Mouse (Mus musculus) kidney, adult 2 months (tissue): ENCODE measurements at regions not wholly inside any gene's neighbourhood (a gene's known extent, or its start where the extent isn't known, plus 50 kb on each side); places are given as distances from the start of the nearest gene placed in this dataset.

ENCODE experiments used
- DNase-seq: peaks from one replicate; pipeline ENCODE4 v3.0.0; 2021
- H3K27ac ChIP-seq: fragments of 200-500 bp; 2 replicates; pipeline ENCODE4 v1.5.1; 2012; ENCODE audit warnings: low read depth, low read length, control low read depth, inconsistent platforms; ENCODE audit not compliant: insufficient read depth
- H3K27me3 ChIP-seq: fragments of 200-500 bp; replicated peaks from 2 replicates; pipeline ENCODE4 v1.6.1; 2012; ENCODE audit warnings: mild to moderate bottlenecking, moderate library complexity, low read length, inconsistent platforms; ENCODE audit not compliant: control insufficient read depth, insufficient read depth
- H3K36me3 ChIP-seq: fragments of 200-500 bp; 2 replicates; pipeline ENCODE4 v1.6.1; 2012; ENCODE audit warnings: mild to moderate bottlenecking, moderate library complexity, low read length, inconsistent platforms; ENCODE audit not compliant: control insufficient read depth, insufficient read depth
- H3K4me1 ChIP-seq: fragments of 200-500 bp; 2 replicates; pipeline ENCODE4 v1.6.1; 2011; ENCODE audit warnings: low read length; ENCODE audit not compliant: control insufficient read depth, insufficient read depth
- H3K4me3 ChIP-seq: fragments of 200-500 bp; 2 replicates; pipeline ENCODE4 v1.5.1; 2011; ENCODE audit warnings: mild to moderate bottlenecking, low read depth, low read length, control low read depth; ENCODE audit not compliant: insufficient read depth
- CTCF ChIP-seq: fragments of 200-500 bp; conservative IDR thresholded peaks from 2 replicates; pipeline ENCODE4 v1.5.1; 2011; ENCODE audit warnings: low read depth, mild to moderate bottlenecking, control low read depth, low read length, moderate library complexity, mixed read lengths; ENCODE audit not compliant: insufficient read depth, insufficient read length
- POLR2A ChIP-seq: fragments of 200-500 bp; IDR thresholded peaks from one replicate; pipeline ENCODE4 v1.6.1; 2011; ENCODE audit warnings: low read depth, low read length, control low read depth
- WGBS: fragments of 180-500 bp; shearing (Covaris S2); methylation state at CpG from one replicate; pipeline ENCODE4 v1.1.7; 2018; 5-methylcytosine and 5-hydroxymethylcytosine counted together

DNA sequence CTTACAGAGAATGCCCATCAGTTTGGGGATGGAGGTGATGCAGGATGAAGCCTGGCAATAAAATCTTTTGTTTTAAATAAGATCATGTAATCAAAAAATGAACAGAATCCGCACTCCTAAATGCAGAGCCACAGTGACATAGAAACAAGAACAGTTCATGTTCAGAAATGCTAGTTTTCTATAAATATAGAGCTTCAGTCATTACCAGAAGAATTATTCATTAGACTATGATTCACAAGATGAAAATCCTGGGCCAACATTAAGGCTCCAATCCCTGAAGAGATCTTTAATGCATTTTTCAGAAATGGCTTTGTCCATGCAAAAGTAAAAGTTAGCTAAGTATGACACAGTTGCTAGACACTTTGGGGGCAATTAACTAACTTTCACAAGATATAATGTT, 209.6 kb upstream of the Fshr start:
- DNase-seq: no peak
- Histone ChIP-seq H3K27me3 (no peaks in the 10 kb centered on the region), H3K27ac (no peak overlapping the region), H3K4me3 (no peak overlapping the region), H3K4me1 (no peaks in the 10 kb centered on the region), H3K36me3 (no peaks in the 10 kb centered on the region)
- TF ChIP-seq POLR2A: no peak
- TF ChIP-seq CTCF: no peak
- 98% methylated on average over 1 of the region's 1 CpGs for WGBS

DNA sequence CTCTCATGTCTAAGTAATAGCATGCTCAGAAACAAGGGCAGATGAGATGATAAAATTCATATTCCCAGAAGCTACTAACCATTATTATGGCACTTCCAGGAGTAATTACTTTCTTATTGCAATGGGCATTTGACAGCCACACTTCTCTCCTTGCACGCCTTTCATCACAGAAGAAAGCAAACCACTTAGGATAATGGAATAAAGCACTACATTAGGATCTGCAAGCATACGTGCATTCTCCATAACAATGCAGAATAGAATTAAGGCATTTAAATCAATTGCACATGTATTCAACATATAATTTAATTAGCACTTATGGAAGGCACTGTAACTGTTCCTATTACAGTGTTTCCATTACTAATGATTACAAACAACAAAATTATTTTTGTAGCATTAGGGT, 205.1 kb upstream of the Fshr start:
- TF ChIP-seq CTCF (no peak), POLR2A (no peak)
- no peaks in the 10 kb centered on the region for H3K27me3 ChIP-seq
- WGBS: 87% methylated on average over 2 of the region's 2 CpGs
- H3K36me3 ChIP-seq: no peaks in the 10 kb centered on the region
- H3K27ac ChIP-seq: no peak overlapping the region
- H3K4me1 ChIP-seq: no peaks in the 10 kb centered on the region
- H3K4me3 ChIP-seq: no peak overlapping the region
- DNase-seq: no peak

DNA sequence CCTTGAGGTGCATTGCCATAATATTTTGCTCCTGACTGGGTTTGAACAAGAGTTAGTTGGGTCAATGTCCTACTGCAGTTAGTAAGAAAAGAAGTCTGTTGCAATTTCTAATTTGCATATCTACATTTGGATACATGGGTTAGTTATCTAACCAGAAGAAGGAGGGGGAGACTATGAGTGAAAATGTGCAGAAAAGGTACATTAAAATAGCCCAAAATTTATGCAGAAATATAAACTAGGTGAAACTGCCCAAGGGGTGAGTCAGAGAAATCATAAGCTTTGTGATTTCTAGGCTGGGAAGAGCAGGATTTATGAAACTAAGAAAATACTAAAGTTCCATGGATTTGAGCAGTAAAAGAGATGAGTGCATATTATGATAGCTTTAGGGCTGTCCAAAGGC, 156.8 kb upstream of the Fshr start:
- no peak overlapping the region for H3K4me3 ChIP-seq
- no peak for DNase-seq

DNA sequence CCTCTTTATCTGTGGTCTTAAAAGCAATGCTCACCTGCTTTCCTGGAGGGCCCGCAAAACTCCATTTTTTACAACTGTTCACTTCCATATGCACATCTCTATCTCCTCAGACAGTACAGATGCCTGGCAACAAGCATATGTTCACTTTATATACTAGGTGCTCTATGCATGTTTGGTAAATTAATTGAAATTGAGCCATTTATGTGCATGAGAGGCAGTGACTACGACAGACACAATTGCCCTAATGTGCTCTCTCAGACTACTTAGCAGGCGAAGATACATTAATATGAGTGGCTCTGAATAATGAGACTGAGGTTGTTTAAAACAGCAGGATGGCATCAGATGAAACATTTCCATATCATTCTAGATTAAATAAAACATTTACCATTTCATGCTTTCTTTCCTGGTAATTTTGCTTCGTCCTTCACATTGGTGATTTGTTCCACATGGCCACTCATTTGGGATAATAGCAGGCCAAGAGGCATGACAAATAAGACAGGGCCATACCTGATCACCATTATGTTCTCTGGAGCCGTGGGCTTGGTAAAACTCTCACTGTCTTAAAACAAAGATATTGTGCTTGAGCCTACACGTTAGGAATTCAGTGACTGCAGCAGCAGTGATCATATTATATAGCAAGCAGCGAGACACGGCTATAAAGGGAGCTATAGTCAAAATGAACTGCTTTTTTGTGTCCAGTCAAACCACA, 140.2 kb upstream of the Fshr start:
- Histone ChIP-seq H3K4me3 (no peak overlapping the region), H3K27ac (no peak overlapping the region), H3K27me3 (no peaks in the 10 kb centered on the region), H3K36me3 (no peaks in the 10 kb centered on the region), H3K4me1 (no peaks in the 10 kb centered on the region)
- no peak for TF ChIP-seq CTCF
- TF ChIP-seq POLR2A: no peak
- 51% methylated on average over 8 of the region's 8 CpGs for WGBS
- no peak for DNase-seq

More for the DNA sequence above, 156.8 kb upstream of the Fshr start:
- no peak for TF ChIP-seq POLR2A
- no peak for TF ChIP-seq CTCF
- H3K36me3 ChIP-seq: no peaks in the 10 kb centered on the region
- H3K27me3 ChIP-seq: no peaks in the 10 kb centered on the region
- H3K4me1 ChIP-seq: no peaks in the 10 kb centered on the region
- no peak overlapping the region for H3K27ac ChIP-seq

DNA sequence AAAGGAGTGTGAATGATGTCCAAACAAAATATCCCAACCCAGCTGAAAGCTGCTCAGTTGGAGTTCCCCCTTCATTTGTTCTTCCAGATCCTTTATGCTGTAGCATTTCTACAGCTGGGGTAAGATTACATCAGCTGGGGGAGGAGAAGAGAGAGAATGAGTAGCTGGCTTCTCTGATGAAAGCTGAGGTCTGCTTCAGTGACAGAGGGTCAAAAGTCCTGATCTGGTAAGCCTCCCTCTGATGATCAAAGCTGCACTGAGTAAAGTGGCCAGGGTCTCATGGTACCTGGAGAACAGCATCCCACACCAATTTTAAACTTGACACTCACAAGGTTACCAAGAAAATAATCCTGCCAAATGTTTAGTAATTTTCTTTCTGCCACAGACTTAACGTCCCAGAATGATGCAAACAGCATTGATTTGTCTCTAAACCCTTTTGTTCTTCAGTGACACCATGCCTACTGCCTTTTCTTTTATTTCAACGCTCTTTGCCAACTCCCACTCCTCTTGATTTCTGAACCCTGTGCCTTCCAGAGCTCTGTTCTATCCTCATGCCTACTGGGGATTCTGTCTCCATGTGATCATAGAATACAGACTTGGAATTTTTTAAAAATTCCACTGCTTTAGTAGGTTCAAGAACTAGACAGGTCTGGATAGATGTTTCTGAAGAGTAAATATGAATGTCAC, 119.3 kb upstream of the Fshr start:
- no peaks in the 10 kb centered on the region for H3K4me1 ChIP-seq
- no peaks in the 10 kb centered on the region; the same call in 1 of the 2 replicates for H3K27me3 ChIP-seq
- H3K36me3 ChIP-seq: no peaks in the 10 kb centered on the region
- DNase-seq: no peak
- WGBS: 33% methylated on average over 2 of the region's 2 CpGs
- TF ChIP-seq POLR2A (no peak), CTCF (no peak)
- no peak overlapping the region for H3K27ac ChIP-seq
- no peak overlapping the region for H3K4me3 ChIP-seq

DNA sequence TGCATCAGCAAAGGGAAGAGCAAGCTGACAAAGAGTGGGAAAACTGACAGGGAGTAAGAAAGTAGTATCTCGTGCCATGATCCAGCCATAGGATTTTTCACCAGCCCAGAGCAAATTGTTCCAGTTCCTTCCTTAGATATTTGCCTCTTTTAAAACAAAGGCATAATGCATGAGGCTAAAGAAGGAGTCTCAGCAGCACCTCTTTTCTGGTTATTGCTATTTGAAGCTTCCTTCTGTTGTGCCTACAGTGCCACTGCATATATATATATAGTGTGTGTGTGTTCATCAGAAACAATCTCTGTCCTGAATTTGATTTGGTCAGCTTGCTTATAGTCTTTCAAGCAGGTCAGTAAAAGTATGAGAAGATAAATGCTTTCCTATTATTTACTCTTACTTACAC, 117.9 kb upstream of the Fshr start:
- WGBS: 92% methylated on average over 1 of the region's 1 CpGs
- DNase-seq: no peak
- no peak overlapping the region for H3K4me3 ChIP-seq
- no peaks in the 10 kb centered on the region for H3K36me3 ChIP-seq
- no peaks in the 10 kb centered on the region for H3K4me1 ChIP-seq
- no peak for TF ChIP-seq POLR2A
- TF ChIP-seq CTCF: no peak
- no peak overlapping the region for H3K27ac ChIP-seq
- no peaks in the 10 kb centered on the region; the same call in 1 of the 2 replicates for H3K27me3 ChIP-seq

DNA sequence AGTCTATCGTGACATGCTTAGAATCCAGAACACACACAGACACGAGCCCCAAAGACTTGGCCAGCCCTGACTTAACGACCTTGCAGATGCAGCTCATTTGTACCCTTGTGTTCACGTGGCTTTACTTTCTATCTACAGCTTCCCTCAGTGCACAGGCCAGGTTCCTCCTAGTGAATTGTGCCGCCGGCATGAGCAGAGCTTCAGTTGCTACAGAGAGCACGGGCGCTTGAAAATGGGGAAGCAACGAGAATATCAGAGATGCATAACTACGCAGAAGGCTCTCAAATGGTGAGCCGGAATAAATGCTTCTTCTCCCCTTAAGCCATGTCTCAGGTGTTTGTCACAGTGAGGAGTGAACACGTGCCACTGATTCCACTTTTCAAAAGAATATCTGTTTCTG, 110.7 kb upstream of the Fshr start:
- Histone ChIP-seq H3K27ac (no peak overlapping the region), H3K4me3 (no peak overlapping the region), H3K27me3 (no peaks in the 10 kb centered on the region; the same call in 1 of the 2 replicates), H3K36me3 (no peaks in the 10 kb centered on the region), H3K4me1 (no peaks in the 10 kb centered on the region)
- WGBS: 84% methylated on average over 12 of the region's 12 CpGs
- no peak for DNase-seq
- TF ChIP-seq POLR2A: no peak
- no peak for TF ChIP-seq CTCF
